Mouse (Mus musculus) lung, embryonic 15.5 days (tissue): Measurements from ENCODE around the gene 1110051M20Rik. TPM values are rescaled to one million over a fixed set of nuclear protein-coding genes. Genes with fewer than 3 reads are reported as not detected.

Source experiments
- ATAC-seq: fragments of 200-750 bp; cut with Nextera tagmentation; 2 replicates; pipeline ENCODE4 v1.8.0; 2017; ENCODE audit warnings: moderate number of reproducible peaks, borderline replicate concordance; ENCODE audit not compliant: low FRiP score, low TSS enrichment; ENCODE audit errors: extremely low read depth
- H3K27ac ChIP-seq: fragments of 300-500 bp; sonication (generic); 2 replicates; pipeline ENCODE4 v1.5.1; 2015; ENCODE audit warnings: moderate library complexity, mild to moderate bottlenecking, inconsistent platforms
- H3K27me3 ChIP-seq: fragments of 300-500 bp; sonication (generic); 2 replicates; pipeline ENCODE4 v1.6.1; 2015; ENCODE audit warnings: inconsistent platforms
- H3K36me3 ChIP-seq: fragments of 300-500 bp; sonication (generic); 2 replicates; pipeline ENCODE4 v1.6.1; 2015; ENCODE audit warnings: inconsistent platforms
- H3K4me1 ChIP-seq: fragments of 300-500 bp; sonication (generic); 2 replicates; pipeline ENCODE4 v1.6.1; 2015; ENCODE audit warnings: inconsistent platforms
- H3K4me2 ChIP-seq: fragments of 300-500 bp; sonication (generic); 2 replicates; pipeline ENCODE4 v1.6.1; 2015; ENCODE audit warnings: inconsistent platforms, mild to moderate bottlenecking, moderate library complexity
- H3K4me3 ChIP-seq: fragments of 300-500 bp; sonication (generic); 2 replicates; pipeline ENCODE4 v1.5.1; 2015; ENCODE audit warnings: mild to moderate bottlenecking, inconsistent platforms
- H3K9ac ChIP-seq: fragments of 300-500 bp; sonication (generic); 2 replicates; pipeline ENCODE4 v1.6.1; 2015; ENCODE audit warnings: inconsistent platforms
- H3K9me3 ChIP-seq: fragments of 300-500 bp; sonication (generic); 2 replicates; pipeline ENCODE4 v1.6.1; 2016; ENCODE audit warnings: inconsistent platforms
- WGBS: fragments of 180-500 bp; shearing (Covaris S2); methylation state at CpG from one replicate; pipeline ENCODE4 v1.1.7; 2015; 5-methylcytosine and 5-hydroxymethylcytosine counted together
- polyA plus RNA-seq: library from polyadenylated mRNA; unstranded; fragments of >200 nt; fragmentation: Nextera tagmentation; extraction: Ambion mirVana; gene quantifications from 2 replicates; pipeline ENCODE4 v1.2.1, GENCODE M21; 2015

The 1110051M20Rik gene
- polyA plus RNA-seq, 1 experiment from 2014 or later = 66.8 TPM

GRCm38 (mm10) chr2:91408031-91408430, 36.5 kb downstream of the 1110051M20Rik start:
- peaks cover 7% of the 10 kb centered on the region; the same call in 1 of the 2 replicates for H3K4me1 ChIP-seq
- H3K36me3 ChIP-seq = no peaks in the 10 kb centered on the region
- WGBS = 73% methylated on average over 2 of the region's 2 CpGs
- no peak overlapping the region for H3K9ac ChIP-seq
- H3K4me3 ChIP-seq = no peak overlapping the region
- no peaks in the 10 kb centered on the region for H3K9me3 ChIP-seq
- H3K27me3 ChIP-seq = no peaks in the 10 kb centered on the region
- H3K27ac ChIP-seq = no peak overlapping the region
- no peak for ATAC-seq
- no peak overlapping the region for H3K4me2 ChIP-seq

GRCm38 (mm10) chr2:91405071-91405470, 39.4 kb downstream of the 1110051M20Rik start:
- WGBS = 84% methylated on average over 4 of the region's 4 CpGs
- no peak overlapping the region for H3K9ac ChIP-seq

GRCm38 (mm10) chr2:91399727-91400126, 44.8 kb downstream of the 1110051M20Rik start:
- no peaks in the 10 kb centered on the region for H3K36me3 ChIP-seq
- 0 out of 2 replicates have a peak, but pooled peaks cover 3% of the 10 kb centered on the region for H3K4me1 ChIP-seq
- no peak overlapping the region for H3K4me2 ChIP-seq
- no peak overlapping the region for H3K4me3 ChIP-seq
- no peaks in the 10 kb centered on the region for H3K27me3 ChIP-seq
- no peak overlapping the region for H3K9ac ChIP-seq
- H3K9me3 ChIP-seq = no peaks in the 10 kb centered on the region
- WGBS = 47% methylated on average over 2 of the region's 2 CpGs
- no peak for ATAC-seq
- H3K27ac ChIP-seq = no peak overlapping the region

More at GRCm38 (mm10) chr2:91405071-91405470, 39.4 kb downstream of the 1110051M20Rik start:
- Histone ChIP-seq H3K4me3 (no peak overlapping the region), H3K4me2 (no peak overlapping the region), H3K27ac (no peak overlapping the region), H3K9me3 (no peaks in the 10 kb centered on the region), H3K27me3 (no peaks in the 10 kb centered on the region), H3K4me1 (peaks cover 7% of the 10 kb centered on the region; the same call in 1 of the 2 replicates), H3K36me3 (no peaks in the 10 kb centered on the region)
- ATAC-seq = no peak

GRCm38 (mm10) chr2:91399168-91399567, 45.3 kb downstream of the 1110051M20Rik start:
- no peaks in the 10 kb centered on the region for H3K27me3 ChIP-seq
- no peaks in the 10 kb centered on the region for H3K36me3 ChIP-seq
- 0 out of 2 replicates have a peak, but pooled peaks cover 3% of the 10 kb centered on the region for H3K4me1 ChIP-seq
- no peaks in the 10 kb centered on the region for H3K9me3 ChIP-seq
- no peak overlapping the region for H3K4me2 ChIP-seq
- H3K4me3 ChIP-seq = no peak overlapping the region
- 36% methylated on average over 3 of the region's 3 CpGs for WGBS
- no peak overlapping the region for H3K27ac ChIP-seq
- no peak overlapping the region for H3K9ac ChIP-seq
- no peak for ATAC-seq

GRCm38 (mm10) chr2:91394078-91394477, 50.4 kb downstream of the 1110051M20Rik start:
- ATAC-seq = no peak
- Histone ChIP-seq H3K4me1 (0 out of 2 replicates have a peak, but pooled peaks cover 2% of the 10 kb centered on the region), H3K27ac (no peak overlapping the region)

GRCm38 (mm10) chr2:91388738-91389137, 55.8 kb downstream of the 1110051M20Rik start:
- Histone ChIP-seq H3K9ac (no peak overlapping the region), H3K36me3 (no peaks in the 10 kb centered on the region), H3K4me2 (no peak overlapping the region), H3K9me3 (no peaks in the 10 kb centered on the region), H3K27me3 (no peaks in the 10 kb centered on the region), H3K4me3 (no peak overlapping the region), H3K4me1 (0 out of 2 replicates have a peak, but pooled peaks cover 4% of the 10 kb centered on the region), H3K27ac (no peak overlapping the region)
- ATAC-seq = no peak
- WGBS = 61% methylated on average over 3 of the region's 3 CpGs

More at GRCm38 (mm10) chr2:91394078-91394477, 50.4 kb downstream of the 1110051M20Rik start:
- H3K9ac ChIP-seq = no peak overlapping the region
- WGBS = 80% methylated on average over 4 of the region's 4 CpGs
- no peaks in the 10 kb centered on the region for H3K36me3 ChIP-seq
- no peak overlapping the region for H3K4me2 ChIP-seq
- H3K4me3 ChIP-seq = no peak overlapping the region
- no peaks in the 10 kb centered on the region for H3K9me3 ChIP-seq
- H3K27me3 ChIP-seq = no peaks in the 10 kb centered on the region

GRCm38 (mm10) chr2:91388281-91388680, 56.2 kb downstream of the 1110051M20Rik start:
- H3K4me3 ChIP-seq = no peak overlapping the region
- H3K4me2 ChIP-seq = no peak overlapping the region
- 49% methylated on average over 3 of the region's 3 CpGs for WGBS
- H3K9ac ChIP-seq = no peak overlapping the region
- no peaks in the 10 kb centered on the region for H3K9me3 ChIP-seq
- no peaks in the 10 kb centered on the region for H3K27me3 ChIP-seq
- 0 out of 2 replicates have a peak, but pooled peaks cover 4% of the 10 kb centered on the region for H3K4me1 ChIP-seq
- H3K36me3 ChIP-seq = no peaks in the 10 kb centered on the region
- no peak overlapping the region for H3K27ac ChIP-seq
- no peak for ATAC-seq

- WGBS = 90% methylated on average over 6 of the region's 6 CpGs
- ATAC-seq = no peak
- no peak overlapping the region for H3K4me2 ChIP-seq
- no peak overlapping the region for H3K4me3 ChIP-seq
- H3K27me3 ChIP-seq = no peaks in the 10 kb centered on the region
- H3K36me3 ChIP-seq = no peaks in the 10 kb centered on the region
- no peaks in the 10 kb centered on the region for H3K9me3 ChIP-seq
- H3K27ac ChIP-seq = no peak overlapping the region
- H3K9ac ChIP-seq = no peak overlapping the region
- H3K4me1 ChIP-seq = 0 out of 2 replicates have a peak, but pooled peaks cover 4% of the 10 kb centered on the region
These were observed 57.1 kb downstream of the 1110051M20Rik start for GRCm38 (mm10) chr2:91387287-91387958.

- Histone ChIP-seq H3K4me1 (0 out of 2 replicates have a peak, but pooled peaks cover 4% of the 10 kb centered on the region), H3K27me3 (no peaks in the 10 kb centered on the region), H3K4me3 (no peak overlapping the region), H3K36me3 (no peaks in the 10 kb centered on the region), H3K9ac (no peak overlapping the region), H3K27ac (no peak overlapping the region), H3K4me2 (no peak overlapping the region), H3K9me3 (no peaks in the 10 kb centered on the region)
- no peak for ATAC-seq
- WGBS = 65% methylated on average over 5 of the region's 5 CpGs
These were observed 57.8 kb downstream of the 1110051M20Rik start for GRCm38 (mm10) chr2:91386547-91387286.

- WGBS = 88% methylated on average over 6 of the region's 6 CpGs
These were observed 61.2 kb downstream of the 1110051M20Rik start for GRCm38 (mm10) chr2:91383294-91383693.

GRCm38 (mm10) chr2:91377038-91377437, 67.5 kb downstream of the 1110051M20Rik start:
- Histone ChIP-seq H3K27me3 (no peaks in the 10 kb centered on the region), H3K9me3 (no peaks in the 10 kb centered on the region), H3K4me3 (no peak overlapping the region), H3K9ac (no peak overlapping the region), H3K4me2 (no peak overlapping the region), H3K27ac (no peak overlapping the region), H3K4me1 (no peaks in the 10 kb centered on the region), H3K36me3 (no peaks in the 10 kb centered on the region)
- 43% methylated on average over 7 of the region's 7 CpGs for WGBS
- no peak for ATAC-seq

More at GRCm38 (mm10) chr2:91383294-91383693, 61.2 kb downstream of the 1110051M20Rik start:
- Histone ChIP-seq H3K4me3 (no peak overlapping the region), H3K4me2 (no peak overlapping the region), H3K9ac (no peak overlapping the region), H3K9me3 (no peaks in the 10 kb centered on the region), H3K36me3 (no peaks in the 10 kb centered on the region), H3K27ac (no peak overlapping the region), H3K27me3 (no peaks in the 10 kb centered on the region), H3K4me1 (0 out of 2 replicates have a peak, but pooled peaks cover 2% of the 10 kb centered on the region)
- no peak for ATAC-seq

- WGBS = 62% methylated on average over 2 of the region's 2 CpGs
- H3K9ac ChIP-seq = no peak overlapping the region
- H3K4me2 ChIP-seq = no peak overlapping the region
- H3K4me3 ChIP-seq = no peak overlapping the region
- H3K27me3 ChIP-seq = no peaks in the 10 kb centered on the region
- no peak for ATAC-seq
- H3K27ac ChIP-seq = no peak overlapping the region
- H3K4me1 ChIP-seq = no peaks in the 10 kb centered on the region
- H3K36me3 ChIP-seq = no peaks in the 10 kb centered on the region
- no peaks in the 10 kb centered on the region for H3K9me3 ChIP-seq
These were observed 74.2 kb downstream of the 1110051M20Rik start for GRCm38 (mm10) chr2:91370314-91370713.
